Mouse (Mus musculus): ENCODE data around the gene Chek2.
"Not testable (repeated sequence)": the region's sequence is repeated elsewhere in the genome, so short reads cannot be mapped to it uniquely, and the experiment has no call there.

Chek2 gene

GRCm38 (mm10) chr5:110839678-110840365 lies at the start of gene Chek2, which contains the start of gene Hscb:
Chek2 (plus strand) TSS chr5:110839979.
Hscb (minus strand) TSS chr5:110839777.
- DNase-seq (ENCODE audit: low read depth, low spot score) = peak; percentile 97

GRCm38 (mm10) chr5:110794363-110794762 lies 45.4 kb upstream of the Chek2 start:
- no peak for DNase-seq (ENCODE audit: low read depth, low spot score)

GRCm38 (mm10) chr5:110797696-110798095 lies 42.1 kb upstream of the Chek2 start:
- no peak for DNase-seq (ENCODE audit: low read depth, low spot score)

- DNase-seq (ENCODE audit: low read depth, low spot score) = no peak
Measured at GRCm38 (mm10) chr5:110801036-110801624, 38.6 kb upstream of the Chek2 start.

GRCm38 (mm10) chr5:110802186-110802585 lies 37.6 kb upstream of the Chek2 start:
- no peak for DNase-seq (ENCODE audit: low read depth, low spot score)

- no peak for DNase-seq (ENCODE audit: low read depth, low spot score)
Measured at GRCm38 (mm10) chr5:110802809-110803208, 37.0 kb upstream of the Chek2 start.

GRCm38 (mm10) chr5:110804012-110804743 lies 35.6 kb upstream of the Chek2 start:
- DNase-seq (ENCODE audit: low read depth, low spot score) = peak; percentile 71

GRCm38 (mm10) chr5:110806154-110806553 lies 33.6 kb upstream of the Chek2 start:
- DNase-seq (ENCODE audit: low read depth, low spot score) = no peak

- no peak for DNase-seq (ENCODE audit: low read depth, low spot score)
Measured at GRCm38 (mm10) chr5:110806676-110807075, 33.1 kb upstream of the Chek2 start.

- no peak for DNase-seq (ENCODE audit: low read depth, low spot score)
Measured at GRCm38 (mm10) chr5:110807453-110807852, 32.3 kb upstream of the Chek2 start.

GRCm38 (mm10) chr5:110808061-110808631 lies 31.6 kb upstream of the Chek2 start:
- no peak for DNase-seq (ENCODE audit: low read depth, low spot score)

- no peak for DNase-seq (ENCODE audit: low read depth, low spot score)
Measured at GRCm38 (mm10) chr5:110808821-110809666, 30.7 kb upstream of the Chek2 start.

- peak; percentile 99 for DNase-seq (ENCODE audit: low read depth, low spot score)
Measured at GRCm38 (mm10) chr5:110809667-110810325, 30.0 kb upstream of the Chek2 start, which contains the start of gene Ulk1. Ulk1 (minus strand) TSS chr5:110810097.

GRCm38 (mm10) chr5:110824421-110824820 lies 15.4 kb upstream of the Chek2 start:
- DNase-seq (ENCODE audit: low read depth, low spot score) = no peak

- DNase-seq (ENCODE audit: low read depth, low spot score) = no peak
Measured at GRCm38 (mm10) chr5:110826781-110827495, 12.8 kb upstream of the Chek2 start.

- DNase-seq (ENCODE audit: low read depth, low spot score) = no peak
Measured at GRCm38 (mm10) chr5:110827576-110827975, 12.2 kb upstream of the Chek2 start.

GRCm38 (mm10) chr5:110831036-110831720 lies 8.6 kb upstream of the Chek2 start:
- DNase-seq (ENCODE audit: low read depth, low spot score) = no peak

- DNase-seq (ENCODE audit: low read depth, low spot score) = no peak
Measured at GRCm38 (mm10) chr5:110835959-110836358, 3.8 kb upstream of the Chek2 start.

GRCm38 (mm10) chr5:110838016-110838415 lies 1.8 kb upstream of the Chek2 start:
- not testable (repeated sequence) for DNase-seq (ENCODE audit: low read depth, low spot score)
